Mouse (Mus musculus): ENCODE results near the gene Adamts2. TPM values are rescaled to one million over a fixed set of nuclear protein-coding genes. Genes with fewer than 3 reads are reported as not detected.

Gene Adamts2
- polyA plus RNA-seq, 2 experiments from 2014 or later, result not detected

GRCm38 (mm10) chr11:50738436-50738835 is 136.6 kb downstream of the Adamts2 start:
- no peak for ATAC-seq

- ATAC-seq, result no peak
These were observed 137.6 kb downstream of the Adamts2 start for GRCm38 (mm10) chr11:50739453-50739852.

GRCm38 (mm10) chr11:50742146-50742545 is 140.3 kb downstream of the Adamts2 start:
- ATAC-seq, result no peak

GRCm38 (mm10) chr11:50744971-50745370 is 143.1 kb downstream of the Adamts2 start:
- no peak for ATAC-seq

GRCm38 (mm10) chr11:50746508-50746907 is 144.6 kb downstream of the Adamts2 start:
- ATAC-seq, result no peak

GRCm38 (mm10) chr11:50750983-50751585 is 149.2 kb downstream of the Adamts2 start:
- no peak for ATAC-seq

GRCm38 (mm10) chr11:50757741-50758140 is 155.9 kb downstream of the Adamts2 start:
- ATAC-seq, result no peak

- no peak for ATAC-seq
These were observed 164.6 kb downstream of the Adamts2 start for GRCm38 (mm10) chr11:50766461-50766860.

- ATAC-seq, result no peak
These were observed 165.2 kb downstream of the Adamts2 start for GRCm38 (mm10) chr11:50767039-50767438.

GRCm38 (mm10) chr11:50768995-50769749 is 167.3 kb downstream of the Adamts2 start:
- ATAC-seq, result no peak

GRCm38 (mm10) chr11:50771006-50771405 is 169.1 kb downstream of the Adamts2 start:
- no peak for ATAC-seq

GRCm38 (mm10) chr11:50797674-50798073 is 195.8 kb downstream of the Adamts2 start:
- no peak for ATAC-seq

- no peak for ATAC-seq
These were observed 197.0 kb downstream of the Adamts2 start for GRCm38 (mm10) chr11:50798836-50799235.

GRCm38 (mm10) chr11:50814233-50814632 is 212.3 kb downstream of the Adamts2 start:
- ATAC-seq, result no peak

- ATAC-seq, result no peak
These were observed 224.3 kb downstream of the Adamts2 start for GRCm38 (mm10) chr11:50826214-50826613.

GRCm38 (mm10) chr11:50827010-50827953 is 225.4 kb downstream of the Adamts2 start, which contains the start of gene Zfp354c:
Zfp354c (minus strand) TSS chr11:50827724.
- ATAC-seq, result peak; percentile 92

- ATAC-seq, result peak; percentile 69
These were observed 233.8 kb downstream of the Adamts2 start for GRCm38 (mm10) chr11:50835727-50836126.

- ATAC-seq, result peak; percentile 46
These were observed 239.3 kb downstream of the Adamts2 start, which contains the start of gene Zfp879 for GRCm38 (mm10) chr11:50841023-50841735. Zfp879 (minus strand) TSS chr11:50841552.

- no peak for ATAC-seq
These were observed 244.1 kb downstream of the Adamts2 start for GRCm38 (mm10) chr11:50845951-50846350.

GRCm38 (mm10) chr11:50847047-50847446 is 245.2 kb downstream of the Adamts2 start:
- no peak for ATAC-seq

GRCm38 (mm10) chr11:50848520-50849137 is 246.7 kb downstream of the Adamts2 start:
- no peak for ATAC-seq

- no peak for ATAC-seq
These were observed 247.4 kb downstream of the Adamts2 start for GRCm38 (mm10) chr11:50849310-50849709.
